Mouse (Mus musculus): ENCODE results near the gene Ubxn10. TPM values are rescaled to one million over a fixed set of nuclear protein-coding genes. Genes with fewer than 3 reads are reported as not detected.

Gene Ubxn10
- total RNA-seq, 1 experiment from 2014 or later = 1.1 TPM

GRCm38 (mm10) chr4:138729018-138729703 lies 7.8 kb downstream of the Ubxn10 start:
- DNase-seq = no peak

- no peak for DNase-seq
Measured at GRCm38 (mm10) chr4:138725751-138726150, 11.2 kb downstream of the Ubxn10 start.

GRCm38 (mm10) chr4:138725127-138725461 lies 11.9 kb downstream of the Ubxn10 start:
- peak; percentile 77 for DNase-seq

DNA sequence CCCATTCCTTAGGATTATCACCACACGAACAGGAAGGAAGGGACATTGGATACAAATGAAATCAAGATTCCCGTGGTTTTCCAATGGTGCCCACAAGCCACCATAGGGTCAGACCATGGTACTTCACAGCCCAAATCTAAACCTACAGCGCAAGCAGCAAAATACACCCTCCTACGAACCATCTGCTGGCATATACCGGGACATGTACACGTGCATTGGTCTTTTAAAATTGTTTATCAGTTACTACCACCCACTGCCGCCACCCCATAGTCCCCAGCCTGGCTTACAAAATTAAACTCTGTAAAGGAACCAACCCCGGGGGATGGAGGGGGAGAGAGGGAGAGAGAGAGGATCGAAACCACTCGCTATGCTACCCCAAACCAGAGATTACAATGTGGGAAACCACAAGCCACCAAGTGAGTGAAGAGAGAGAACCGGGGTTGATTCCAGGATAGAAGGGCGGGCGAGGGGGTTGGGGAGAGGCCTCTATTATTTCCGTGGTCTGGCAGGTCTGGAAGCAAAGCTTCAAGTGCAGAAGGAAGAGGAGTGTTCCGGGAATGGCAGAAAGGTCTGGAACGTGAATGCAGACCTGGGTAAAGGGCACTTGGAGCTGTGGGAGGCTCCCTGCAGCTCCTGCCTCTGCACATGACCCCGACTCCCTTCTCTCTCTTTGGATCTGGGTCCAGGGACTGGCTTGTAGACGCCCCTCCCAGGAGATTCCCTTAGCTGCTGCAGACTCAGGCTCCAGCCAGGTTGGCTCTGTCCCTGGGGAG lies 12.4 kb downstream of the Ubxn10 start, which contains the start of gene Pla2g2c:
Gene Pla2g2c (plus strand): TSS at position 439 of the 773 bp plus-strand sequence.
- no peak for DNase-seq

GRCm38 (mm10) chr4:138723493-138724281 lies 13.3 kb downstream of the Ubxn10 start:
- DNase-seq = no peak

DNA sequence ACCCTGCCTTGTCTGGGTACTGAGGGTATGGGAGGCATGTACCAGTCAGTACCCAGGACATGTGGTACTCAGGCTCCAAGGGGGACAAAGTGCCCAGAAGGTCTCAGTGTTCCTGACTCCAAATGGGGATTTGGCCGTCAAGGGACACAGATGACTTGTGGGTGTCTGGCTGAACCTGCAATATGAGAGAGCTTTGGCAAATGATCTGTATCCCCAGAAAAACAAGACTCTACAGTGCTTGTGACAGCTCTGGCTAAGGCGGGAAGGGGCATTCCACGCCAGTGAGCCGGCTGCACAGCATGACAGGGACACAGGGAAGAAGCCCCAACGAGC lies 17.7 kb downstream of the Ubxn10 start:
- no peak for DNase-seq

GRCm38 (mm10) chr4:138718586-138719263 lies 18.2 kb downstream of the Ubxn10 start:
- no peak for DNase-seq

- DNase-seq = no peak
Measured at GRCm38 (mm10) chr4:138716697-138717096, 20.3 kb downstream of the Ubxn10 start.

GRCm38 (mm10) chr4:138714186-138714585 lies 22.8 kb downstream of the Ubxn10 start:
- no peak for DNase-seq

- no peak for DNase-seq
Measured at GRCm38 (mm10) chr4:138712621-138713020, 24.3 kb downstream of the Ubxn10 start.

GRCm38 (mm10) chr4:138712096-138712495 lies 24.9 kb downstream of the Ubxn10 start:
- no peak for DNase-seq

- DNase-seq = no peak
Measured at GRCm38 (mm10) chr4:138711051-138711820, 25.7 kb downstream of the Ubxn10 start.

- DNase-seq = peak; percentile 26
Measured at GRCm38 (mm10) chr4:138710633-138711032, 26.3 kb downstream of the Ubxn10 start.

- no peak for DNase-seq
Measured at GRCm38 (mm10) chr4:138709944-138710343, 27.0 kb downstream of the Ubxn10 start.

- no peak for DNase-seq
Measured at GRCm38 (mm10) chr4:138709246-138709645, 27.7 kb downstream of the Ubxn10 start.

DNA sequence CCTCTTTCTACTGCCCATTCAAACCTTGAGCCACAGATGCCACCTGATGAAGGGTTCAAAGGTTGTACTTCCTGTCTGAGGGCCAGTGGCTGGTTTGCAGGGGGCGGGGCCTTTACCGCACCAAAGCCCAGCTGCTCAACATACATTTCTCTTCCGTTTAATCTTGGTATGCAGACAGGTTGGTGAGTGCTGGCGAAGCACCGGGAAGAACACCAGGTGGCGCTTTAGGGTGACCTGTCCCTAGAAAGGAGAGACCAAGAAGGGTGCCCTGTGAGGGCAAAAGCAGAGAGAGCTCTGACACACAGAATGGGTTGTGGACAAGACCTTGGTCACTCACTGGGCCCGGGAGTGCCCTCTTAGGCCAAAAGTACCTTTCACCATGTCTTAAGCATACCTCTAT lies 28.3 kb downstream of the Ubxn10 start:
- DNase-seq = peak; percentile 68

- DNase-seq = no peak
Measured at GRCm38 (mm10) chr4:138706620-138707019, 30.3 kb downstream of the Ubxn10 start.

DNA sequence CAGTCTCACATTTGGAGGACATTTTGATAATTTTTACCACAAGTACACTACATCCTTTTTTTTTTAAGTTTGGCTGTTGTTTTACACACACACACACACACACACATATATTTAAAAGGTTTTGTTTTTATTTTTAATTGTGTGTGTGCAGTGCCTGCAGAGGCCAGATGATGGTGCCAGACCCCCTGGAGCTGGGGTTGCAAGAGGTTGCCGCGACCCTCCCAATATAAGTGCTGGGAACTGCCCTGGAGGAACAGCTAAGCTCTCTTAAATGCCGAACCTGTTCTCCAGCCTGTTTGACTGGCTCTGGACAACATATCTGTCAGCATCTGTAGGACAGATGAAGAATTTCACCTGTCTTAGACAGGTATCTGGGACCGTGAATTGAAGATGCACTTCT lies 32.8 kb downstream of the Ubxn10 start:
- DNase-seq = no peak

DNA sequence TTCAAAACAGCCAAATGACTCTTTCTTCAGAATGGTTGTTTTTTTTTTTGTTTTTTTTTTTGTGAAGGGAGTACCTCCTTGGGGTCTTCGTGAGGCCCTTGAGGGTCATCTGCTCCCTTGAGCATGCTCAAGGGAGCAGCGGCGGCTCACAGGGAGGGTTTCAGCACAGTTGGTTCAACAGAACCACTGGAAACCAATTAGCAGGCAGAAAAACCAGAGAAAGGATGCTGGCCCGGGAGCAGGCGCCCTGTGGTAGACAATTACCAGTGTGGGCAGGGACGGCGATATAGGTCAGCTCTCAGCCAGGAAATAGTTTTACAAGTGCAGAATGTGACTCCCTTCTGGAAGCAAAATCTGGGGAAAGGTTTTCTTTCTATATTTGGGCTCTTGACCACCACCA lies 33.4 kb downstream of the Ubxn10 start:
- no peak for DNase-seq

GRCm38 (mm10) chr4:138702528-138702927 lies 34.4 kb downstream of the Ubxn10 start:
- DNase-seq = no peak

DNA sequence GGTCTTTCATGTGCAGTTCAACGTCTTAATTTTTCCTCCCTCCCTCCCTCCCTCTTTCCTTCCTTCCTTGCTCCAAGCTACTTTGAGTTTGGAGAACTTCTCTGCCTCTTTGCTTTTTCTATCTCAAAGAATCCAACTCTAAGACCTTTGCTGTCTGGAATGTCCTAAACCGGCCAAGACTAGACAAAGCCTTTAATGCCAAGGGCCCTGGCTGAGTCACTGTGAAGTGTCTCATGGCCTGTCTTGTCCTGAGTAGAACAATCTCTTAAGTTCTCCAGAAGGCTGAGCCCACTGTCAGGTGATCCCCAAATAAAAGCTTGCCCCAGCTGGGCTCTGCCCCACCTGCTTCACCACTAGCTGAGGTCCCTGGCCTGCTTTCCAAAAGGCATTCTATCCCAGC lies 34.9 kb downstream of the Ubxn10 start:
- no peak for DNase-seq

GRCm38 (mm10) chr4:138701111-138701510 lies 35.9 kb downstream of the Ubxn10 start:
- no peak for DNase-seq
